14 mouse cellular contexts compared by ENCODE assay signal in genomic region chr12:112489134-112489533, GRCm38 (mm10). TPM values are rescaled to one million over a fixed set of nuclear protein-coding genes. Genes with fewer than 3 reads are reported as not detected.
A peak's percentile ranks its signal among the peaks of the same experiment; 100 is the strongest.
DNase-seq lines count a peak whose midpoint lies in the region; ATAC-seq lines count a peak whose summit lies in the region.
"Had no signal": no experiment of that assay in that cellular context is flagged by ENCODE, and none has a peak within 500 bp of the region (broad histone marks: within the 10 kb centered on the region; RNA-seq: fewer than 3 reads in every experiment).

A530016L24Rik (plus strand) TSS chr12:112489448.

- peak within 1 kb of the TSS; percentile 46; the same call in 1 of the 2 replicates for H3K27ac ChIP-seq in liver, embryonic 11.5 days (ENCODE audit: low read depth, low read length)
- peak within 1 kb of the TSS; percentile 97 for H3K27ac ChIP-seq in heart, embryonic 12.5 days (ENCODE audit: poor library complexity, severe bottlenecking)
- H3K27ac ChIP-seq in limb, embryonic 13.5 days = peak within 1 kb of the TSS; percentile 80; the same call in 1 of the 2 replicates

- H3K27me3 ChIP-seq in liver, embryonic 11.5 days (replicated peaks; ENCODE audit: control insufficient read depth, insufficient read depth, low read length) = no peaks in the 10 kb centered on the region
- H3K27me3 ChIP-seq in heart, embryonic 12.5 days (replicated peaks) = 0 out of 2 replicates have a peak, but pooled peaks cover 5% of the 10 kb centered on the region
- H3K27me3 ChIP-seq in limb, embryonic 13.5 days = no peaks in the 10 kb centered on the region; the same call in 1 of the 2 replicates

- DNase-seq in liver, embryonic 11.5 days (ENCODE audit: low spot score) = no peak
- no peak for DNase-seq in liver
- peak in 1 of 2 experiments; percentile 57 for DNase-seq in adrenal gland, postnatal 36 days
- no peak for DNase-seq in frontal cortex, postnatal 10 days (ENCODE audit: low spot score in 2 of 2)
- DNase-seq in right cerebral cortex, postnatal 14 days = no peak
- DNase-seq: kidney, adult 9 months; layer of hippocampus, postnatal 36 days; lung, embryonic 14.5 days had no signal

- 78% methylated on average over 8 of the region's 8 CpGs for WGBS in liver, embryonic 11.5 days
- 82% methylated on average over 8 of the region's 8 CpGs for WGBS in heart, embryonic 12.5 days
- 86% methylated on average over 8 of the region's 8 CpGs for WGBS in limb, embryonic 13.5 days

- H3K4me1 ChIP-seq in liver, embryonic 11.5 days (replicated peaks; ENCODE audit: control insufficient read depth, insufficient read depth, low read length) = peaks cover 4% of the 10 kb centered on the region; the same call in 1 of the 2 replicates
- peaks cover 60% of the 10 kb centered on the region for H3K4me1 ChIP-seq in heart, embryonic 12.5 days (replicated peaks)
- H3K4me1 ChIP-seq in limb, embryonic 13.5 days = peaks cover 34% of the 10 kb centered on the region

- H3K9me3 ChIP-seq in liver, embryonic 11.5 days (ENCODE audit: control insufficient read depth, low read length) = no peaks in the 10 kb centered on the region
- H3K9me3 ChIP-seq in heart, embryonic 12.5 days (replicated peaks) = no peaks in the 10 kb centered on the region
- H3K9me3 ChIP-seq in limb, embryonic 13.5 days = no peaks in the 10 kb centered on the region

- no peaks in the 10 kb centered on the region for H3K36me3 ChIP-seq in liver, embryonic 11.5 days (ENCODE audit: control insufficient read depth, insufficient read depth, low read length)
- no peaks in the 10 kb centered on the region for H3K36me3 ChIP-seq in heart, embryonic 12.5 days
- H3K36me3 ChIP-seq in limb, embryonic 13.5 days = no peaks in the 10 kb centered on the region

- no peak within 1 kb of the TSS for H3K4me2 ChIP-seq in liver, embryonic 11.5 days
- H3K4me2 ChIP-seq in heart, embryonic 12.5 days = peak within 1 kb of the TSS; percentile 61
- H3K4me2 ChIP-seq in limb, embryonic 13.5 days (replicated peaks) = peak within 1 kb of the TSS; percentile 39
- H3K4me2 ChIP-seq: lung, embryonic 14.5 days; midbrain, embryonic 11.5 days had no signal

- no peak within 1 kb of the TSS for H3K9ac ChIP-seq in liver, embryonic 11.5 days (ENCODE audit: low read depth, low read length)
- no peak within 1 kb of the TSS for H3K9ac ChIP-seq in heart, embryonic 12.5 days
- no peak within 1 kb of the TSS for H3K9ac ChIP-seq in limb, embryonic 13.5 days
- H3K9ac ChIP-seq: lung, embryonic 14.5 days had no signal

- no peak for ATAC-seq in liver, embryonic 11.5 days (replicated peaks; ENCODE audit: low FRiP score)
- ATAC-seq in heart, embryonic 12.5 days (ENCODE audit: insufficient number of reproducible peaks, low FRiP score) = no peak
- ATAC-seq in limb, embryonic 13.5 days (ENCODE audit: low FRiP score, low read depth) = no peak
- no peak for ATAC-seq in erythroblast, adult 5-6 weeks (replicated peaks; ENCODE audit: low FRiP score, poor library complexity, severe bottlenecking)

- no peak within 1 kb of the TSS for H3K4me3 ChIP-seq in liver, embryonic 11.5 days (ENCODE audit: low read depth, low read length)
- H3K4me3 ChIP-seq in heart, embryonic 12.5 days = no peak within 1 kb of the TSS
- no peak within 1 kb of the TSS for H3K4me3 ChIP-seq in limb, embryonic 13.5 days

RNA-seq across cellular contexts. Expression of gene A530016L24Rik, which starts in this region (rescaled TPM):
- polyA plus RNA-seq in liver, embryonic 11.5 days (2014; fragmentation: Nextera tagmentation; extraction: Ambion mirVana) = 0.11 and 0.12 TPM in 2 replicates
- total RNA-seq in adrenal gland, postnatal 36 days (2021) = 10 to 100 TPM; 21.7 to 41.5 TPM
- 6.7 and 7.4 TPM in 2 replicates for polyA plus RNA-seq in heart, embryonic 12.5 days (2016; fragmentation: Nextera tagmentation; extraction: Ambion mirVana)
- 0.41 and 0.64 TPM in 2 replicates for polyA plus RNA-seq in limb, embryonic 13.5 days (2015; fragmentation: Nextera tagmentation; extraction: Ambion mirVana)
- not detected in 2 replicates for total RNA-seq in erythroblast, adult 5-6 weeks (2015; ENCODE audit: low replicate concordance)
- not detected in 2 replicates for total RNA-seq in erythroblast, adult 5-6 weeks (2017; ENCODE audit: low replicate concordance)
- total RNA-seq: CH12.LX; hematopoietic stem cell, adult 5-6 weeks had no signal
- polyA plus RNA-seq: lung, embryonic 14.5 days; midbrain, embryonic 11.5 days had no signal

Comparison
In these comparisons a context has a peak if more than half of its experiments do, and no peak if none do; other contexts are left out.
1. RNA of gene A530016L24Rik (total RNA-seq): 21.7 to 41.5 TPM in adrenal gland, postnatal 36 days; not detected in erythroblast, adult 5-6 weeks; every median in the first group is over 10 times any median in the second.
2. H3K27ac ChIP-seq: peak in every context shown above with its lines; median percentile 97 in heart, embryonic 12.5 days; 80 in limb, embryonic 13.5 days; 46 in liver, embryonic 11.5 days.